Mouse (Mus musculus): ENCODE data around the gene Tmcc3.

The Tmcc3 gene

GRCm38 (mm10) chr10:94551511-94551910 is 239.8 kb downstream of the Tmcc3 start:
- DNase-seq (ENCODE audit: low read depth): no peak

GRCm38 (mm10) chr10:94551924-94552523 is 240.3 kb downstream of the Tmcc3 start:
- no peak for DNase-seq (ENCODE audit: low read depth)

- DNase-seq (ENCODE audit: low read depth): no peak
These were observed 243.6 kb downstream of the Tmcc3 start for GRCm38 (mm10) chr10:94555394-94555793.

GRCm38 (mm10) chr10:94557428-94558149 is 245.8 kb downstream of the Tmcc3 start:
- no peak for DNase-seq (ENCODE audit: low read depth)

GRCm38 (mm10) chr10:94558826-94559225 is 247.1 kb downstream of the Tmcc3 start:
- no peak for DNase-seq (ENCODE audit: low read depth)

GRCm38 (mm10) chr10:94561351-94561750 is 249.6 kb downstream of the Tmcc3 start:
- DNase-seq (ENCODE audit: low read depth): no peak

- DNase-seq (ENCODE audit: low read depth): no peak
These were observed 250.4 kb downstream of the Tmcc3 start for GRCm38 (mm10) chr10:94562188-94562587.

GRCm38 (mm10) chr10:94562991-94563390 is 251.2 kb downstream of the Tmcc3 start:
- DNase-seq (ENCODE audit: low read depth): no peak

- DNase-seq (ENCODE audit: low read depth): peak; percentile 25
These were observed 253.9 kb downstream of the Tmcc3 start for GRCm38 (mm10) chr10:94565410-94566221.

- no peak for DNase-seq (ENCODE audit: low read depth)
These were observed 254.6 kb downstream of the Tmcc3 start for GRCm38 (mm10) chr10:94566222-94566868.

- DNase-seq (ENCODE audit: low read depth): no peak
These were observed 255.5 kb downstream of the Tmcc3 start for GRCm38 (mm10) chr10:94567251-94567650.

- DNase-seq (ENCODE audit: low read depth): no peak
These were observed 256.2 kb downstream of the Tmcc3 start for GRCm38 (mm10) chr10:94567915-94568314.

GRCm38 (mm10) chr10:94568867-94569266 is 257.1 kb downstream of the Tmcc3 start:
- no peak for DNase-seq (ENCODE audit: low read depth)

- no peak for DNase-seq (ENCODE audit: low read depth)
These were observed 258.0 kb downstream of the Tmcc3 start for GRCm38 (mm10) chr10:94569731-94570130.

GRCm38 (mm10) chr10:94571927-94572620 is 260.3 kb downstream of the Tmcc3 start:
- DNase-seq (ENCODE audit: low read depth): no peak

GRCm38 (mm10) chr10:94572772-94573171 is 261.0 kb downstream of the Tmcc3 start:
- DNase-seq (ENCODE audit: low read depth): no peak

- no peak for DNase-seq (ENCODE audit: low read depth)
These were observed 262.9 kb downstream of the Tmcc3 start for GRCm38 (mm10) chr10:94574451-94575333.

- peak; percentile 23 for DNase-seq (ENCODE audit: low read depth)
These were observed 264.2 kb downstream of the Tmcc3 start for GRCm38 (mm10) chr10:94575958-94576357.

GRCm38 (mm10) chr10:94578870-94579269 is 267.1 kb downstream of the Tmcc3 start:
- DNase-seq (ENCODE audit: low read depth): no peak

- DNase-seq (ENCODE audit: low read depth): no peak
These were observed 269.6 kb downstream of the Tmcc3 start for GRCm38 (mm10) chr10:94581384-94581783.

GRCm38 (mm10) chr10:94583714-94584113 is 272.0 kb downstream of the Tmcc3 start:
- DNase-seq (ENCODE audit: low read depth): no peak

Data from c-Kit-positive CD71-negative TER-119-negative erythroid progenitor cells, embryonic 14.5 days (primary cell).